Mouse (Mus musculus): ENCODE measurements around the gene Myrf. TPM values are rescaled to one million over a fixed set of nuclear protein-coding genes. Genes with fewer than 3 reads are reported as not detected.

Myrf gene
- polyA plus RNA-seq, 1 experiment = 43.1 TPM

GRCm38 (mm10) chr19:10204616-10205001 is 35.9 kb downstream of the Myrf start:
- H3K4me3 ChIP-seq (replicated peaks; ENCODE audit: insufficient read depth, low read depth, low read length) = peak overlapping the region; percentile 27
- H3K27me3 ChIP-seq (ENCODE audit: control insufficient read depth, insufficient read depth, low read length) = no peaks in the 10 kb centered on the region
- TF ChIP-seq POLR2A (IDR thresholded peaks at IDR 0.05; ENCODE audit: borderline replicate concordance, insufficient read depth, low read length) = no peak
- no peak; the same call in 1 of the 2 replicates for TF ChIP-seq CTCF (IDR thresholded peaks at IDR 0.05; ENCODE audit: borderline replicate concordance, insufficient read depth, low read depth, low read length)
- no peak overlapping the region for H3K27ac ChIP-seq (ENCODE audit: insufficient read depth, low read length)
- peak in 1 of 2 experiments; percentile 58 for DNase-seq
- H3K4me1 ChIP-seq (ENCODE audit: control insufficient read depth, insufficient read depth, low read length) = no peaks in the 10 kb centered on the region
- WGBS = 0% methylated on average over 5 of the region's 5 CpGs

DNA sequence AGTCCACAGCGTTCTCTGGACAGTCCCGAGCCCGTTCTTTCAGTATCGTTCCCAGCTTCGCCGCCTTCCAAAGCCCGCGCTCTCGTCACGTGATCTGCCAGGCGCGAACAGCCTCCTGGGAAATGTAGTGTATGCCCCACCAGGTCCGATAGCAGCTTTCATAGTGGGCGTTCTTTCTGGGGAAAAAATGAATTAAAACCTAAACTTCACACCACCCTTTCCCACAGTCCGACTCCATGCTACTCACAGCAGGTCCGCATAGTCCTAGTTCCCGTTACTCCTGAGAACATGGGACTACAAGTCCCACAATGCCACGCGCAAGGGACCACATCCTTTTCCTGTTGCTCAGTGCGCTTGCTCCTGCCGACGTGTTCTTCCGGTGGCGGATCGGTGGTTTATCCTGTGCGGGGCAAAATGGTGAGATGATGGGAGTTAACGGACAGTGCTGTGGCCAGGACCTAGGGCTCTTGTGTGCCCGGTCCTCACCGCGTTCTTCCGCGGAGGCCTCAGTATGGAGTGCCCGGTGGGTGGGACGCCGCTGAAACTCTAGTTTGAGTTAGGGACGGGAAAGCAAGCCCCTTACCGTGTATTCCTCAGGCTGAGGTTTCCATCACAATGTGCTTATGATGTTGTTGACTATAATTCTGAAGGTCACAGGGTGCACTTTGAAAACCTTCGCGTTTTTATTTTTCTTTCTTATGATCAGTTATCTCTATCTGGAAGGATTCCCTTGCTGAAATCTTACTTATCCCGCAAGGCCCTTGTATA is 36.5 kb downstream of the Myrf start, which contains the start of the genes Tmem258 and Fen1:
Tmem258 (plus strand) TSS at position 167 of the 768 bp plus-strand sequence.
Fen1 (minus strand) TSS at position 322 of the 768 bp plus-strand sequence.
- peak; percentile 90 to 96 for DNase-seq
- TF ChIP-seq CTCF (IDR thresholded peaks at IDR 0.05; ENCODE audit: borderline replicate concordance, insufficient read depth, low read depth, low read length) (no peak), POLR2A (IDR thresholded peaks at IDR 0.05; ENCODE audit: borderline replicate concordance, insufficient read depth, low read length) (peak; percentile 81)
- Histone ChIP-seq H3K4me3 (replicated peaks; ENCODE audit: insufficient read depth, low read depth, low read length) (peak within 1 kb of the TSS; percentile 83), H3K4me1 (ENCODE audit: control insufficient read depth, insufficient read depth, low read length) (no peaks in the 10 kb centered on the region), H3K27ac (ENCODE audit: insufficient read depth, low read length) (peak within 1 kb of the TSS; percentile 79), H3K27me3 (ENCODE audit: control insufficient read depth, insufficient read depth, low read length) (no peaks in the 10 kb centered on the region)
- under 1% methylated on average over 40 of the region's 40 CpGs for WGBS

DNA sequence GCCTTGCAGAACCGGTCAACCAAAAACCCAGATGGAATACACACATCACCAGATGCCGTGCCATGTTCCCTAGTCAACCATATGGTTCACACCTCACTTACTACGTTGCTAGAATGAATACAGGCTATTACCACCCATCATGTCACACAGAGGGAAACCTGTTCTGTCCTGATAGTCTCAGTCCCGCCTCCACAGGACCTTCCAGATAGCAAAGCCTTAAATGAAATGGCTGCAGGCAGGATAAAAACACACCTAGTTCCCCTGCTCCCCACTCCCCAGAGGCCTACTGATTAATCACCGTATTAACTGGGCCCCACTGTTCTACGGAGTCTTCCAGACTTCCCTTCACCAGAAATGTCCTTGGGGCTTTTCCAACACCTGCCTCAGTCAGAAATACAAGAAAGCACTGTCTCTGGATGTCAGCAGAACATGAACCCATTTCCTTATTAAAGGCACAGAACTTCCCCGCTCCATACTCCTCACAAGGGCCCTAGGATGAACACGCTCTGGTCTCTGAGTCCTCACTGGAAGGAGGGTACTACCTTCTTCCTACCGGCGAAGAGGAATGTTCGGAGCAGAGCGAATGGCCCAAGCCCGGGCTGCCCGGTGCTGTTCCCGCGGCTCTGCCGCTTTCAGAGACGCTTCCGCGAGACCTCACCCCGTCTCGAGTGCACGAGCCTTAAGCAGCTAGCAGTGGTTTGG is 37.3 kb downstream of the Myrf start:
- peak overlapping the region; percentile 83 for H3K4me3 ChIP-seq (replicated peaks; ENCODE audit: insufficient read depth, low read depth, low read length)
- no peak overlapping the region for H3K27ac ChIP-seq (ENCODE audit: insufficient read depth, low read length)
- TF ChIP-seq CTCF (IDR thresholded peaks at IDR 0.05; ENCODE audit: borderline replicate concordance, insufficient read depth, low read depth, low read length) (no peak), POLR2A (IDR thresholded peaks at IDR 0.05; ENCODE audit: borderline replicate concordance, insufficient read depth, low read length) (no peak)
- H3K4me1 ChIP-seq (ENCODE audit: control insufficient read depth, insufficient read depth, low read length) = no peaks in the 10 kb centered on the region
- no peaks in the 10 kb centered on the region for H3K27me3 ChIP-seq (ENCODE audit: control insufficient read depth, insufficient read depth, low read length)
- DNase-seq = no peak
- WGBS = under 1% methylated on average over 23 of the region's 23 CpGs

DNA sequence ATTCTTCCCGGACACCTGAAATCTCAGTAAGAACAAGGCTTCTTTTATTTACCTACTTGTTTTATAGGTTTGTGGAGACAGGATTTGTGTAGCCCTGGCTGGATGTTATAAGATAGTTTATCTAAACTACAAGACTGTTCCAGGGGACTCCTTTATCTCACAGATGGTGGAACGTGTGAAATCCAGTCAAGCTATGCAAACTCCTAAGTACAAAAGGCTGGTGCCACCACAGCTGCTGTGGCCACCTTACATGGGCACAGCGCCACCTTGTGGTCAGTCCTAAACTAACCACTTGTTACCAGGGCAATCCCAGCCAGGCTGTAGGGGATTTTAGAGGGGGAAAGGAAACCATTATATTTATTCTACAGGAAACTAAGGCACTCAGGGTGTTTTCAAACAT is 41.8 kb downstream of the Myrf start:
- H3K27ac ChIP-seq (ENCODE audit: insufficient read depth, low read length) = no peak overlapping the region
- DNase-seq = peak; percentile 64 to 77
- no peaks in the 10 kb centered on the region for H3K4me1 ChIP-seq (ENCODE audit: control insufficient read depth, insufficient read depth, low read length)
- 28% methylated on average over 3 of the region's 3 CpGs for WGBS
- TF ChIP-seq CTCF (IDR thresholded peaks at IDR 0.05; ENCODE audit: borderline replicate concordance, insufficient read depth, low read depth, low read length) = peak; percentile 91
- TF ChIP-seq POLR2A (IDR thresholded peaks at IDR 0.05; ENCODE audit: borderline replicate concordance, insufficient read depth, low read length) = no peak
- H3K4me3 ChIP-seq (replicated peaks; ENCODE audit: insufficient read depth, low read depth, low read length) = no peak overlapping the region
- no peaks in the 10 kb centered on the region for H3K27me3 ChIP-seq (ENCODE audit: control insufficient read depth, insufficient read depth, low read length)

DNA sequence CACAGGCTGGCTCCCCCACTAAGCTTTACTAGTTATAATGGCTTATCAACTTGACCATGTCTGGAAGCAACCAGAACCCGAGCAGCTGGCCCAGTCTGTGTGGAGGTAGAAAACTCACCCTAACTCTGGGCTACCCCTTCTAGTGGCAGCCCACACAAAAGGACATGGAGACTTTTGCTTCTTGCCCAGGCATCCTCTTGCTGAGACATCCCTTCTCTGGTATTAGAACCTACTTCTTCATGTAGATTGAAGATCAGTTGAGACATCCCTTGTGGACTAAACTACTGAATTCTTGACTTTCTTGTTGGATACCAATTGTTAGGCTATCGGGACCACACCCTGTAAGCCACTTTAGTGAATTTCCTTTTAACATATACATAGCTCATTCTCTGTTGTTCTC is 42.3 kb downstream of the Myrf start:
- no peak for TF ChIP-seq CTCF (IDR thresholded peaks at IDR 0.05; ENCODE audit: borderline replicate concordance, insufficient read depth, low read depth, low read length)
- no peak for TF ChIP-seq POLR2A (IDR thresholded peaks at IDR 0.05; ENCODE audit: borderline replicate concordance, insufficient read depth, low read length)
- Histone ChIP-seq H3K4me1 (ENCODE audit: control insufficient read depth, insufficient read depth, low read length) (no peaks in the 10 kb centered on the region), H3K27me3 (ENCODE audit: control insufficient read depth, insufficient read depth, low read length) (no peaks in the 10 kb centered on the region), H3K27ac (ENCODE audit: insufficient read depth, low read length) (no peak overlapping the region), H3K4me3 (replicated peaks; ENCODE audit: insufficient read depth, low read depth, low read length) (no peak overlapping the region)
- 78% methylated on average over 2 of the region's 2 CpGs for WGBS
- DNase-seq = no peak

- Histone ChIP-seq H3K27ac (ENCODE audit: insufficient read depth, low read length) (no peak overlapping the region), H3K27me3 (ENCODE audit: control insufficient read depth, insufficient read depth, low read length) (no peaks in the 10 kb centered on the region), H3K4me1 (ENCODE audit: control insufficient read depth, insufficient read depth, low read length) (no peaks in the 10 kb centered on the region), H3K4me3 (replicated peaks; ENCODE audit: insufficient read depth, low read depth, low read length) (no peak overlapping the region)
- no peak for DNase-seq
- 90% methylated on average over 4 of the region's 4 CpGs for WGBS
- no peak for TF ChIP-seq CTCF (IDR thresholded peaks at IDR 0.05; ENCODE audit: borderline replicate concordance, insufficient read depth, low read depth, low read length)
- TF ChIP-seq POLR2A (IDR thresholded peaks at IDR 0.05; ENCODE audit: borderline replicate concordance, insufficient read depth, low read length) = no peak
Measured at GRCm38 (mm10) chr19:10197130-10197529, 43.4 kb downstream of the Myrf start.

DNA sequence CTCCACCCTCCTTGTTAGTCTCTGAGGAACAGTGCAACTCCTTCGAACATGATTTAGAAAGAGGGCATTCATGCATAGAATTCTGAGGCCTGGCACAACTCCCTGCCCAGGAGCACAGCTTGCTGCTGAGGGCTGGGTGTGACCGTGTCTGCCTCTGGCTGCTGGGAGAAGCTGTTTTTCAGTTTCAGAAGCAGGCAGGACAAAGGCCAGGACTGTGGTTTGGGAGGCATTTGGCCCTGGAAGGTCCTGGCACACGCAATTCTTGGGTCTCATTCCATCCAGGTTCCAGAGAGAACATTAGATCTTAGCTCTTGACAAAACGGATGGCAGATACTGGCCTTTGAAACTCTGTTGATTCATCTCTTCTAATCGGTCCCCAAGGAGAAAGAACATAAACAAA is 45.3 kb downstream of the Myrf start:
- TF ChIP-seq CTCF (IDR thresholded peaks at IDR 0.05; ENCODE audit: borderline replicate concordance, insufficient read depth, low read depth, low read length) (no peak), POLR2A (IDR thresholded peaks at IDR 0.05; ENCODE audit: borderline replicate concordance, insufficient read depth, low read length) (no peak)
- Histone ChIP-seq H3K4me1 (ENCODE audit: control insufficient read depth, insufficient read depth, low read length) (no peaks in the 10 kb centered on the region), H3K27ac (ENCODE audit: insufficient read depth, low read length) (no peak overlapping the region), H3K27me3 (ENCODE audit: control insufficient read depth, insufficient read depth, low read length) (no peaks in the 10 kb centered on the region), H3K4me3 (replicated peaks; ENCODE audit: insufficient read depth, low read depth, low read length) (no peak overlapping the region)
- WGBS = 36% methylated on average over 5 of the region's 5 CpGs
- DNase-seq = no peak

Measured in cerebellum, adult 2 months (tissue).